Mouse (Mus musculus) CD8-positive naive resting alpha-beta T cell, adult 57 days (primary cell): ENCODE data around the gene Gm20481. TPM values are rescaled to one million over a fixed set of nuclear protein-coding genes. Genes with fewer than 3 reads are reported as not detected.

ENCODE experiments used
- total RNA-seq: library from RNA; stranded (reverse); gene quantifications from one replicate; pipeline ENCODE4 v1.2.4, GENCODE M21; 2023

Gene Gm20481
- total RNA-seq, result not detected

DNA sequence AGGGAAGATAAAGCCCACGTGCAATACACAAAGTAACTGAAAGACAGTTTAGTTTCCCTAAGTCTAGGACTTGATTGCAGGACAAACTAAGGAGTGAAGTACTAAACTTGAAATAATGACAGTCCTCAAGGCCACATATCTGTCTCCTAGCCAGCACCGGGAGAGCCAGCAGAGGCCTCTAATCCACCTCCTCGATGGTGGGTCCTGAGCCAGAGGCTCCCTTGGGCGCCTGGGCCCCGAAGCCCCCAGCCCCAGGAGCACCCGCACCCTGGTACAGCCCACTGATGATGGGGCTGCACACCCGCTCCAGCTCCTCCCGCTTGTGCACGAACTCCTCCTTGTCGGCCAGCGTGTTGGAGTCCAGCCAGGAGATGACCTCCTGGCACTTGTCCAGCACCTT is at the start of gene Gm20481:
TSS of gene Gm20481 (plus strand) at position 91 of the 400 bp plus-strand sequence.

GRCm38 (mm10) chr17:34931061-34931734 is 38.5 kb upstream of the Gm20481 start, which contains the start of gene Neu1:
TSS of gene Neu1 (plus strand) at chr17:34931253.

GRCm38 (mm10) chr17:34959130-34959778 is 10.5 kb upstream of the Gm20481 start, which contains the start of gene Hspa1b:
TSS of gene Hspa1b (minus strand) at chr17:34959238.

DNA sequence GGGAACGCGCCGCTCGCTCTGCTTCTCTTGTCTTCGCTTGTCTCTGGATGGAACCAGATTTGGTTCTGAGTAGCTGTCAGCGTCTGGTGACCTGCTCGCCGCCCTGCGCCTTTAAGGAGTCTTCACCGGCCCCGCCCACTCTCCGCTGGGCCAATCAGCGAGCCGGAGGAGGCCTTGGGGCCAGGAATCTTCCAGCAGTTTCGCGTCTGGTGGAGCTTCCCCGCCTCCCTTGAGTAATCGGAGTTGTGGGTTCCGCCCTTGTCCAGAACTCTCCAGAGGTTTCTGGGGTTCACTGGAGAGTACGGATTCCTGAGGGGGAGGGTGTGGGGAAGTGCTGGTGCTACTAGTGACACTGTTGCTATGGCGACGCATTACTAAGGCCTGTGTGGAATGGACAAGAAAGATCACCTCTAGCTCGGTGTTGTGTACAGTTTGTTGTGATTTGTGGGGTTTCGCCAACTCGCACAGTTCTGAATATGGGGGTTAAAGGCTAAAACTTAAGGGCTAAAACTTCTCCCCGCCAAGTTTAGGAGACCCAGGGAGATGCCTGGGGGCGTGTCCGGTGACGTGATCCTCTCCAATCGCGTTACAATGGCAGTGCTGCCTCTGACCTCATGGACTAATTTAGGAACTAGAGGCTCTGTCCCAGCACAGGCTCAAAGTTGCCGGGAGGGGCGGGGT is 2.5 kb downstream of the Gm20481 start, which contains the start of the genes Hspa1a and Hspa1l:
TSS of gene Hspa1a (minus strand) at position 88 of the 681 bp plus-strand sequence.
TSS of gene Hspa1l (plus strand) at position 635 of the 681 bp plus-strand sequence.

DNA sequence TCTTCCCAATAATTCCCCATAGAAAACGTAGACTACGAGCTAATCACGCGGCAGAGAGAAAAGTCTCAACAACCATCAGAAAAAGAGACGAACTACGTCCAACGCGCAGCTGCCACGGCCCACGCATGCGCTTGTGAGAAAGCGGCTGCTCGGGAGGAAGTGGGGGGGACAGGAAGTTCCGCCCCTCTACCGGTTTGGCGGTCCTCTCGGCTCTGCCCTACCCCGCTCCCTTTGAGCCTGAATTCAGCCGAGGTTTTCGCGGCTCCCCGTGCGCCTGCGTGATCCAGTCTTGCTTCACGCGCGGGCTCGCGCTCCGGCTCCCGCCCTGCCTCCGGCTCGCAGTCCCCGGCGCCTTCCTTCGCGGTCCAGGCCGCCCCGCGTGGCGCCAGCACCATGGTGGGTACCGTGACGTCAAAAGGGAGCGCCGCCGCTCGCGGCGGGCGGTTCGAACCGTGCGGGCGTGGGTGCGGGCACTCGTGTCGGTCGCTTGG is 12.0 kb downstream of the Gm20481 start, which contains the start of gene Lsm2:
TSS of gene Lsm2 (plus strand) at position 173 of the 491 bp plus-strand sequence.

DNA sequence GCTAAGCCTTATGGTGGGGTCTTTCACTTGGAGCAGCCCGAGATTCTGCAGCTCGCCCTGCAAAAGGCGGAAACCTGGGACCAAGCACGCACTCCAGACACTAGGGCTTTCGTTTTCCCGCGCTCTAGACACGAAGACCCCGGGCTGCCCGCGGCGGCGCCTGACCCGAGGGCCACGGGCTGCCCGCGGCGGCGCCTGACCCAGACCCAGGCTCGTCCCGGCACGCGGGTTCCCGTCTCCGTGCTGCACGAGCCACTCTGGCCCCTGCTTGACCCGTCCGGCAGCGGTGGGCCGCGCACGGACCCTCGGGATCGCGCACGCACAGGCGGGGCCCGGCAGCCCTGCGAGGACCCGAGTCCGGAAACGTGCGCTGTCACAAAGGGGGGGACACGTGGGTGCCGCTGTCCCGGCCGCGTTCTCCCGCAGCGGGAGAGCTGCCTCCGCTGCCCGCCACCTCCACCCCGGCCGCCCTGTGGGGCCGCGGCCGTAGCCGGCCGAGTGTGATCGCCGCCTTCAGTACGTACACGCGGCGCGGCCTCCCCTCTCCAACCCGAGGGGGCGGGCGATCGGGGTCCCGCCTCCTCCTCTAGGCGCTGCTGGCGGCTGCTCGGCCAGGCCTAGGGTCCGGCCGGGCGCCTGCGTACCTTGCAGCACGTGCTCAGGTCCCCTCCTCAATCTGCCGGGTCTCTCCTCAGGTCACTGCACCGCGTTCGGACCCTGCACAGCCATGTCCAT is 31.2 kb downstream of the Gm20481 start, which contains the start of gene Vars:
TSS of gene Vars (plus strand) at position 271 of the 735 bp plus-strand sequence.

DNA sequence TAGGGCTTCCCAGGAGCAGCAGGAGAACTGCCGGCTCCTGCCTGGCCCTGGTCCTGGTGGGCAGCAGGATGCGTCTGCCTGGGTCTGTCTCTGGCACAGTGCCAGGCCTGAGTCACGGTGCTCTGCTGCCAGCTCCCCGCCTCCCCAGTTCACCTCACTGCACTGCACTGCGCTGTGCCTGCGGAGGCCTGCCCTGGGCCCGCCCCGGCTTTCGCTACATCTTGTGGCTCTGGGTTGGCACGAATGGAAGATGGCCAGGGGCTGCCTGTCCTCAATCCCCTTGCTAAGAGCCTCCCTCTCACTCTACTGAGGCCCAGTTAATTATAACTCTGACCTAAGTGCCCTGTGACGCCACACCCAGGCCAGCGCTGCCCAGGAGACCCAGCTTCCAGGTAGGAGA is 46.7 kb downstream of the Gm20481 start, which contains the start of gene Vwa7:
TSS of gene Vwa7 (plus strand) at position 204 of the 400 bp plus-strand sequence.

Other genes starting within 250 kb of the Gm20481 start
- 1.3 TPM for gene C4b, start 226.0 kb upstream of the Gm20481 start, total RNA-seq
- gene Cyp21a1, start 165.4 kb upstream of the Gm20481 start, total RNA-seq, result not detected
- gene Stk19, start 133.0 kb upstream of the Gm20481 start, total RNA-seq, result 62.5 TPM
- 76.5 TPM for gene Dxo, start 132.9 kb upstream of the Gm20481 start, total RNA-seq
- gene Skiv2l, start 119.7 kb upstream of the Gm20481 start, total RNA-seq, result 106 TPM
- gene Nelfe, start 119.5 kb upstream of the Gm20481 start, total RNA-seq, result 31.0 TPM
- gene Cfb, start 107.4 kb upstream of the Gm20481 start, total RNA-seq, result 0.61 TPM
- 5.4 TPM for gene Zbtb12, start 90.4 kb upstream of the Gm20481 start, total RNA-seq
- not detected for gene Gm20547, start 87.9 kb upstream of the Gm20481 start, total RNA-seq
- 1.9 TPM for gene C2, start 71.6 kb upstream of the Gm20481 start, total RNA-seq
- gene Ehmt2, start 71.4 kb upstream of the Gm20481 start, total RNA-seq, result 120 TPM
- gene Slc44a4, start 55.4 kb upstream of the Gm20481 start, total RNA-seq, result not detected
- 55.1 TPM for gene Neu1, start 38.7 kb upstream of the Gm20481 start, total RNA-seq
- 83.6 TPM for gene Hspa1b, start 10.7 kb upstream of the Gm20481 start, total RNA-seq
- gene Hspa1a, start 2.2 kb downstream of the Gm20481 start, total RNA-seq, result 42.1 TPM
- gene Hspa1l, start 2.8 kb downstream of the Gm20481 start, total RNA-seq, result not detected
- 27.1 TPM for gene Lsm2, start 11.9 kb downstream of the Gm20481 start, total RNA-seq
- 98.2 TPM for gene Vars, start 31.1 kb downstream of the Gm20481 start, total RNA-seq
- gene Vwa7, start 46.7 kb downstream of the Gm20481 start, total RNA-seq, result 0.80 TPM
- gene Sapcd1, start 58.1 kb downstream of the Gm20481 start, total RNA-seq, result 0.70 TPM
- 2.9 TPM for gene Msh5, start 76.8 kb downstream of the Gm20481 start, total RNA-seq
- gene Clic1, start 80.1 kb downstream of the Gm20481 start, total RNA-seq, result 149 TPM
- gene Ddah2, start 89.1 kb downstream of the Gm20481 start, total RNA-seq, result 0.64 TPM
- gene Ly6g6c, start 95.5 kb downstream of the Gm20481 start, total RNA-seq, result not detected
- not detected for gene Mpig6b, start 96.3 kb downstream of the Gm20481 start, total RNA-seq
- gene Ly6g6e, start 107.0 kb downstream of the Gm20481 start, total RNA-seq, result not detected
- gene Ly6g6d, start 108.2 kb downstream of the Gm20481 start, total RNA-seq, result not detected
- not detected for gene Ly6g6f, start 115.7 kb downstream of the Gm20481 start, total RNA-seq
- 70.2 TPM for gene Abhd16a, start 119.4 kb downstream of the Gm20481 start, total RNA-seq
- gene Ly6g5c, start 138.4 kb downstream of the Gm20481 start, total RNA-seq, result not detected
- 0.61 TPM for gene Ly6g5b, start 145.5 kb downstream of the Gm20481 start, total RNA-seq
- 22.8 TPM for gene Gpank1, start 151.5 kb downstream of the Gm20481 start, total RNA-seq
- 143 TPM for gene Csnk2b, start 152.1 kb downstream of the Gm20481 start, total RNA-seq
- gene D17H6S53E, start 156.5 kb downstream of the Gm20481 start, total RNA-seq, result 21.0 TPM
- not detected for gene Apom, start 162.1 kb downstream of the Gm20481 start, total RNA-seq
- 377 TPM for gene Bag6, start 165.3 kb downstream of the Gm20481 start, total RNA-seq
- 311 TPM for gene Prrc2a, start 195.0 kb downstream of the Gm20481 start, total RNA-seq
- 2.4 TPM for gene Aif1, start 206.2 kb downstream of the Gm20481 start, total RNA-seq
- 19.8 TPM for gene Lst1, start 218.5 kb downstream of the Gm20481 start, total RNA-seq
- 515 TPM for gene Ltb, start 224.5 kb downstream of the Gm20481 start, total RNA-seq
- 17.4 TPM for gene Tnf, start 232.1 kb downstream of the Gm20481 start, total RNA-seq
- gene Lta, start 235.4 kb downstream of the Gm20481 start, total RNA-seq, result 16.4 TPM